Mouse (Mus musculus) thymus, adult 2 months (tissue): ENCODE measurements around the gene Pccb. TPM values are rescaled to one million over a fixed set of nuclear protein-coding genes. Genes with fewer than 3 reads are reported as not detected.

Source experiments
- DNase-seq: peaks from one replicate; pipeline ENCODE4 v3.0.0; 2021
- H3K27ac ChIP-seq: fragments of 200-500 bp; 2 replicates; pipeline ENCODE4 v1.5.1; 2012; ENCODE audit warnings: low read length, control low read depth; ENCODE audit not compliant: control insufficient read depth, insufficient read depth
- H3K27me3 ChIP-seq: fragments of 200-500 bp; 2 replicates; pipeline ENCODE4 v1.6.1; 2012; ENCODE audit warnings: mild to moderate bottlenecking, low read length, moderate library complexity, mixed read lengths; ENCODE audit not compliant: control insufficient read depth, insufficient read depth
- H3K36me3 ChIP-seq: fragments of 200-500 bp; 2 replicates; pipeline ENCODE4 v1.6.1; 2012; ENCODE audit warnings: mild to moderate bottlenecking, low read length, moderate library complexity; ENCODE audit not compliant: control insufficient read depth, insufficient read depth
- H3K4me1 ChIP-seq: fragments of 200-500 bp; replicated peaks from 2 replicates; pipeline ENCODE4 v1.6.1; 2012; ENCODE audit warnings: low read length; ENCODE audit not compliant: control insufficient read depth, insufficient read depth
- H3K4me3 ChIP-seq: fragments of 200-500 bp; 2 replicates; pipeline ENCODE4 v1.5.1; 2012; ENCODE audit warnings: mild to moderate bottlenecking, low read length, control low read depth, moderate library complexity; ENCODE audit not compliant: control insufficient read depth, insufficient read depth
- CTCF ChIP-seq: fragments of 200-500 bp; IDR thresholded peaks from 2 replicates; pipeline ENCODE4 v1.5.1; 2012; ENCODE audit warnings: mild to moderate bottlenecking, control low read depth, low read length, moderate library complexity, borderline replicate concordance; ENCODE audit not compliant: control insufficient read depth, poor library complexity, insufficient read depth; ENCODE audit errors: extremely low read depth
- POLR2A ChIP-seq: fragments of 200-500 bp; IDR thresholded peaks from 2 replicates; pipeline ENCODE4 v1.6.1; 2012; ENCODE audit warnings: mild to moderate bottlenecking, low read length, control low read depth, moderate library complexity; ENCODE audit not compliant: control insufficient read depth, poor library complexity, insufficient read depth; ENCODE audit errors: extremely low read depth
- WGBS: fragments of 180-500 bp; shearing (Covaris S2); methylation state at CpG from one replicate; pipeline ENCODE4 v1.1.7; 2018; 5-methylcytosine and 5-hydroxymethylcytosine counted together
- polyA plus RNA-seq: library from polyadenylated mRNA; depleted of rRNA; stranded (reverse); fragments of >200 nt; gene quantifications from 2 replicates; pipeline ENCODE4 v1.2.3, GENCODE M21; 2012

The Pccb gene
- polyA plus RNA-seq, 1 experiment = 43.8 TPM

- H3K4me3 ChIP-seq = no peak overlapping the region
- no peaks in the 10 kb centered on the region for H3K4me1 ChIP-seq
- WGBS = 96% methylated on average over 5 of the region's 5 CpGs
- DNase-seq = no peak
- TF ChIP-seq POLR2A (no peak), CTCF (no peak)
- H3K36me3 ChIP-seq = no peaks in the 10 kb centered on the region
- no peak overlapping the region for H3K27ac ChIP-seq
- no peaks in the 10 kb centered on the region for H3K27me3 ChIP-seq
Measured at GRCm38 (mm10) chr9:100979260-100979659, 55.4 kb downstream of the Pccb start.

GRCm38 (mm10) chr9:100978666-100979065 is 56.0 kb downstream of the Pccb start:
- Histone ChIP-seq H3K27me3 (no peaks in the 10 kb centered on the region), H3K4me3 (no peak overlapping the region), H3K27ac (no peak overlapping the region), H3K4me1 (no peaks in the 10 kb centered on the region), H3K36me3 (no peaks in the 10 kb centered on the region)
- TF ChIP-seq POLR2A (no peak), CTCF (no peak)
- WGBS = 97% methylated on average over 5 of the region's 5 CpGs
- no peak for DNase-seq

GRCm38 (mm10) chr9:100969461-100969860 is 65.2 kb downstream of the Pccb start:
- H3K27me3 ChIP-seq = no peaks in the 10 kb centered on the region
- H3K4me1 ChIP-seq = no peaks in the 10 kb centered on the region
- H3K27ac ChIP-seq = no peak overlapping the region
- TF ChIP-seq CTCF = no peak
- no peak for TF ChIP-seq POLR2A
- 94% methylated on average over 2 of the region's 2 CpGs for WGBS
- H3K4me3 ChIP-seq = no peak overlapping the region
- no peak for DNase-seq
- H3K36me3 ChIP-seq = no peaks in the 10 kb centered on the region

GRCm38 (mm10) chr9:100964106-100964505 is 70.6 kb downstream of the Pccb start:
- no peaks in the 10 kb centered on the region for H3K27me3 ChIP-seq
- no peaks in the 10 kb centered on the region for H3K36me3 ChIP-seq
- H3K4me1 ChIP-seq = no peaks in the 10 kb centered on the region
- no peak overlapping the region for H3K27ac ChIP-seq
- WGBS = 82% methylated on average over 4 of the region's 4 CpGs
- TF ChIP-seq CTCF = no peak
- no peak for TF ChIP-seq POLR2A
- DNase-seq = no peak
- H3K4me3 ChIP-seq = no peak overlapping the region

GRCm38 (mm10) chr9:100963428-100963912 is 71.2 kb downstream of the Pccb start:
- no peak overlapping the region for H3K27ac ChIP-seq
- 100% methylated on average over 1 of the region's 1 CpGs for WGBS
- H3K27me3 ChIP-seq = no peaks in the 10 kb centered on the region
- H3K4me3 ChIP-seq = no peak overlapping the region
- H3K36me3 ChIP-seq = no peaks in the 10 kb centered on the region
- H3K4me1 ChIP-seq = no peaks in the 10 kb centered on the region
- DNase-seq = no peak
- TF ChIP-seq POLR2A = no peak
- TF ChIP-seq CTCF = no peak

- H3K36me3 ChIP-seq = no peaks in the 10 kb centered on the region
- H3K4me3 ChIP-seq = no peak overlapping the region
- no peak for DNase-seq
- no peak overlapping the region for H3K27ac ChIP-seq
- TF ChIP-seq CTCF (no peak), POLR2A (no peak)
- H3K4me1 ChIP-seq = no peaks in the 10 kb centered on the region
- WGBS = 77% methylated on average over 5 of the region's 5 CpGs
- H3K27me3 ChIP-seq = no peaks in the 10 kb centered on the region
Measured at GRCm38 (mm10) chr9:100962903-100963427, 71.7 kb downstream of the Pccb start.

- no peaks in the 10 kb centered on the region for H3K4me1 ChIP-seq
Measured at GRCm38 (mm10) chr9:100951481-100951880, 83.2 kb downstream of the Pccb start.

More at GRCm38 (mm10) chr9:100951481-100951880, 83.2 kb downstream of the Pccb start:
- Histone ChIP-seq H3K4me3 (no peak overlapping the region), H3K36me3 (peaks cover 65% of the 10 kb centered on the region), H3K27me3 (no peaks in the 10 kb centered on the region), H3K27ac (no peak overlapping the region)
- TF ChIP-seq CTCF = no peak
- TF ChIP-seq POLR2A = no peak
- no peak for DNase-seq
- WGBS = 42% methylated on average over 4 of the region's 4 CpGs
